Mouse (Mus musculus) stomach, postnatal 0 days (tissue): ENCODE data around the gene Serpinb9c. TPM values are rescaled to one million over a fixed set of nuclear protein-coding genes. Genes with fewer than 3 reads are reported as not detected.
"Not testable (repeated sequence)": the region's sequence is repeated elsewhere in the genome, so short reads cannot be mapped to it uniquely, and the experiment has no call there.

Source experiments
- ATAC-seq: fragments of 200-750 bp; cut with Nextera tagmentation; 2 replicates; pipeline ENCODE4 v1.8.0; 2017; ENCODE audit not compliant: low FRiP score, low TSS enrichment
- DNase-seq: peaks from one replicate; pipeline ENCODE4 v3.0.0-alpha.2; 2016; ENCODE audit warnings: low spot score
- H3K27ac ChIP-seq: fragments of 300-500 bp; sonication (generic); replicated peaks from 2 replicates; pipeline ENCODE4 v1.5.1; 2014; ENCODE audit warnings: mild to moderate bottlenecking, control low read depth
- H3K27me3 ChIP-seq: fragments of 300-500 bp; sonication (generic); 2 replicates; pipeline ENCODE4 v1.6.1; 2014; ENCODE audit warnings: low read length; ENCODE audit not compliant: control insufficient read depth, insufficient read depth
- H3K36me3 ChIP-seq: fragments of 300-500 bp; sonication (generic); 2 replicates; pipeline ENCODE4 v1.6.1; 2014; ENCODE audit warnings: low read length, mixed read lengths; ENCODE audit not compliant: control insufficient read depth, insufficient read depth
- H3K4me1 ChIP-seq: fragments of 300-500 bp; sonication (generic); replicated peaks from 2 replicates; pipeline ENCODE4 v1.6.1; 2014; ENCODE audit warnings: antibody characterized with exemption; ENCODE audit not compliant: control insufficient read depth, insufficient read depth
- H3K4me2 ChIP-seq: fragments of 300-500 bp; sonication (generic); replicated peaks from 2 replicates; pipeline ENCODE4 v1.6.1; 2014; ENCODE audit warnings: low read depth, mild to moderate bottlenecking, control low read depth, moderate library complexity
- H3K4me3 ChIP-seq: fragments of 300-500 bp; sonication (generic); 2 replicates; pipeline ENCODE4 v1.5.1; 2014; ENCODE audit warnings: low read depth, low read length, control low read depth
- H3K9ac ChIP-seq: fragments of 300-500 bp; sonication (generic); 2 replicates; pipeline ENCODE4 v1.6.1; 2014; ENCODE audit warnings: mild to moderate bottlenecking, low read length, control low read depth, mixed read lengths
- H3K9me3 ChIP-seq: fragments of 300-500 bp; sonication (generic); 2 replicates; pipeline ENCODE4 v1.6.1; 2016; ENCODE audit warnings: low read length; ENCODE audit not compliant: control insufficient read depth
- CTCF ChIP-seq: IDR thresholded peaks from 2 replicates; pipeline ENCODE4 v1.5.1; 2016; ENCODE audit warnings: antibody characterized with exemption, low read depth, mild to moderate bottlenecking, moderate library complexity
- EP300 ChIP-seq: optimal IDR thresholded peaks from 2 replicates; pipeline ENCODE3; 2016; ENCODE audit warnings: antibody characterized with exemption
- WGBS: fragments of 180-500 bp; shearing (Covaris S2); extraction: QIAGEN DNeasy Blood & Tissue Kit; methylation state at CpG from one replicate; pipeline ENCODE4 v1.1.7; 2014; 5-methylcytosine and 5-hydroxymethylcytosine counted together
- polyA plus RNA-seq: library from polyadenylated mRNA; unstranded; fragments of >200 nt; fragmentation: Nextera tagmentation; extraction: Ambion mirVana; gene quantifications from 2 replicates; pipeline ENCODE4 v1.2.1, GENCODE M21; 2015

The Serpinb9c gene
- polyA plus RNA-seq, result not detected in 2 replicates

DNA sequence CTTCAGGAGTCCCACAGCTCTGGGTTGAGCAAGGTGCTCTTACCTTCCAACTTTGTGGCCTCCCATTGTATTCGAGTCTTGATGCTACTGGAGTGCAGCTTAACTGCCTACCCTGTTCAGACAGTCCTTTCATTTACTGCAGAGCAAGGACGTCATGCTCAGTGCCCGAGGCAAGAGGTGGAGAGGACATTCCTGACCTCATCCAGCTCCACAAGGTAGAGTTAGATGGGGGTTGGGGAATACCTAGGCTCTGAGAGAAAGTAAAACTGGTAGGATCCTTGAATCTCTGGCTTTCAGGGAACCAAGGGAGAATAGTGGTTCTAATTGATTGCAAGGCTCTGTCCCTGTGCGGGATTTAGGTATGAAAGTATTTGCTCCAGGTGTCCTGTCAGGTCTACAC is at the start of gene Serpinb9c:
Gene Serpinb9c (minus strand): TSS at position 101 of the 400 bp plus-strand sequence.
- ATAC-seq (no peak), DNase-seq (no peak)
- no peak within 1 kb of the TSS for H3K27ac ChIP-seq
- no peaks in the 10 kb centered on the region for H3K9me3 ChIP-seq
- no peak within 1 kb of the TSS for H3K4me2 ChIP-seq
- H3K36me3 ChIP-seq, result no peaks in the 10 kb centered on the region
- H3K4me1 ChIP-seq, result no peaks in the 10 kb centered on the region
- H3K27me3 ChIP-seq, result no peaks in the 10 kb centered on the region
- no peak for TF ChIP-seq CTCF
- TF ChIP-seq EP300, result no peak
- H3K9ac ChIP-seq, result no peak within 1 kb of the TSS
- 73% methylated on average over 4 of the region's 4 CpGs for WGBS
- no peak within 1 kb of the TSS for H3K4me3 ChIP-seq

DNA sequence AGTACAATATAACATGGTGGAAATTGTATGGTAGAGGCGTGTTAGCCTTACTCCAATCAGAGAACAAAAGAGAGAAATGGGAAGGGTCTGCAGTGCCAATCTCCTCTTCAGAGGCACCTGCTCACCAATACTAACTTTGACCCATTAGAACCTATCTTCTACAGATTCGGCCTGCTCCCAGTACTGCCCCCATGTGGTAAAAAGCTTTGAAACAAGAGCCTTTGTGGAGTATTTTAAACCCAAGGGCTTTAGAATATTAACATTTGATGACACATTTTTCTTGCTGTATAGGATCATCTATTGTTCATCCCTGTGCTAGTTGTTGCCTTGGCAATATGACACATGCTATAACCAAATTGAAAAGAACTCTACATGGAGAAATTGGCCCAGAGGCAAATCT is 40.2 kb upstream of the Serpinb9c start:
- Histone ChIP-seq H3K9ac (no peak overlapping the region), H3K4me1 (no peaks in the 10 kb centered on the region), H3K9me3 (no peaks in the 10 kb centered on the region), H3K27ac (no peak overlapping the region), H3K4me3 (no peak overlapping the region), H3K4me2 (no peak overlapping the region), H3K27me3 (no peaks in the 10 kb centered on the region), H3K36me3 (no peaks in the 10 kb centered on the region)
- 57% methylated on average over 2 of the region's 2 CpGs for WGBS
- ATAC-seq, result no peak
- TF ChIP-seq CTCF, result peak; percentile 39
- TF ChIP-seq EP300, result no peak
- no peak for DNase-seq

DNA sequence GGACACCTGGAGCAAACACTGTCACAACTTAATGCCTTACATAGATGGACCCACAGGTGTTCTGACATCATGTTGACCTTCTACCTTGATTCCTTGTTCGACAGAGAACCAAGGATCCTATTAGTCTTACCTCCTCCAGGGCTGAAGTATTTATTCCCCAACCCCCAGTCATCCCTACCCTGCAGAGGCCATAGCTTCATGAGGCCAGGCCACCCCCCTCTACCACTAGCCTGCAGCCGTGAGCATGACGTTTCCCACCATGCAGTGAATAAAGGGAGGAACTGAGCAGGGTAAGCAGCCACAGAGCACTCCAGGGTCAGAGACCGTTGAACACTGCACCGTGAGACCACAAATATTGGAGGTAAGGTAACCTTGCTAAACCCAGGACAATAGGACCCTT is 33.1 kb upstream of the Serpinb9c start, which contains the start of gene Serpinb9d:
Gene Serpinb9d (plus strand): TSS at position 301 of the 400 bp plus-strand sequence.
- Histone ChIP-seq H3K4me3 (no peak within 1 kb of the TSS), H3K36me3 (no peaks in the 10 kb centered on the region), H3K4me2 (no peak within 1 kb of the TSS), H3K9me3 (no peaks in the 10 kb centered on the region), H3K27me3 (no peaks in the 10 kb centered on the region), H3K27ac (no peak within 1 kb of the TSS), H3K9ac (no peak within 1 kb of the TSS), H3K4me1 (no peaks in the 10 kb centered on the region)
- WGBS, result 80% methylated on average over 5 of the region's 5 CpGs
- no peak for ATAC-seq
- TF ChIP-seq CTCF, result no peak
- TF ChIP-seq EP300, result no peak
- no peak for DNase-seq

DNA sequence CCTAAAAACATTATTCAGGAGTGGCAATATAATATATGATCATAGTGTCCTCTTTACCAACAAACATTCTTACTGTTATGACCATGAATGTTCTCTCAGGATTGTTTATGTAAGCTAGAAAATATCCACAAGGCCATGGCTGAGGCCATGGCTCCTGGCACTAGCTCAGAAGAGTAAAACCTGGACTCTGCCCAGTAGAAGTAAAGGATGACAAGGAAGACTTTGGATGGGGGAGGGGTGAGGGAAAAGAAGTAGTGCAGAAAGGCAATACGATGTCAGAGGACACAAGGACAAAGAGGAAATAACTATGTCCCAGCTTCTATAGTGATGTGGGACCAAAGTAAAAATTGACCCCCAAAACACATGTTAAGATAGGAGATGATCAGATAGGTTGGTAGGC is 30.9 kb upstream of the Serpinb9c start:
- 81% methylated on average over 1 of the region's 1 CpGs for WGBS
- ATAC-seq, H3K27me3 ChIP-seq, H3K4me3 ChIP-seq, H3K36me3 ChIP-seq, H3K9ac ChIP-seq, H3K9me3 ChIP-seq, DNase-seq, H3K4me2 ChIP-seq, H3K4me1 ChIP-seq, H3K27ac ChIP-seq: not testable (repeated sequence)

GRCm38 (mm10) chr13:33141435-33141834 is 18.1 kb downstream of the Serpinb9c start:
- no peaks in the 10 kb centered on the region for H3K36me3 ChIP-seq
- DNase-seq (no peak), ATAC-seq (no peak)
- TF ChIP-seq CTCF (no peak), EP300 (no peak)
- no peak overlapping the region for H3K4me2 ChIP-seq
- H3K9me3 ChIP-seq, result no peaks in the 10 kb centered on the region
- no peak overlapping the region for H3K9ac ChIP-seq
- 47% methylated on average over 3 of the region's 3 CpGs for WGBS
- H3K27ac ChIP-seq, result no peak overlapping the region
- no peak overlapping the region for H3K4me3 ChIP-seq
- H3K4me1 ChIP-seq, result no peaks in the 10 kb centered on the region
- no peaks in the 10 kb centered on the region for H3K27me3 ChIP-seq

DNA sequence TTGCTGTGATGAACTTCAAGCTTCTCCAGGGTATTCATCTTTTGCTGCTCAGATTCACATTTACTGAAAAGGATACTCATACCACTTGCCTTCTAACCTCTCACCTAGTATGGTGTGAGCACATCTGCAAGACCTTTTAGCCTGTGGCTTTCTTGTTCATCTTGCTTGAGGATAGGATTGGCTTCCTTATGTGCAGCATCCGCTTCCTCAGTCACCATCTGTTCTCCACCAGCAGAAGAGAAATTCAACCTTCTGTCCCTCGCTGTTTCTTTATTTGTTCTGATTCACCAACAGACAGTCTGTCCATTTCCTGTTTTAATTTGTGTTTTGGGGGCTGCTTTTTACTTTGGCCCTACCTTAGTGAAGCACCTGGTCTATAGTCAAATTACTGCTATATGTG is 21.8 kb downstream of the Serpinb9c start:
- ATAC-seq (no peak), DNase-seq (no peak)
- no peak overlapping the region for H3K4me3 ChIP-seq
- 89% methylated on average over 2 of the region's 2 CpGs for WGBS
- H3K27ac ChIP-seq, result no peak overlapping the region
- no peaks in the 10 kb centered on the region for H3K9me3 ChIP-seq
- no peak overlapping the region for H3K9ac ChIP-seq
- no peaks in the 10 kb centered on the region for H3K27me3 ChIP-seq
- H3K4me2 ChIP-seq, result no peak overlapping the region
- no peaks in the 10 kb centered on the region for H3K4me1 ChIP-seq
- TF ChIP-seq EP300 (no peak), CTCF (no peak)
- no peaks in the 10 kb centered on the region for H3K36me3 ChIP-seq
